Mouse (Mus musculus): ENCODE measurements around the gene Vamp2. TPM values are rescaled to one million over a fixed set of nuclear protein-coding genes. Genes with fewer than 3 reads are reported as not detected.

The Vamp2 gene
- polyA plus RNA-seq, 1 experiment from 2014 or later: 107 TPM

GRCm38 (mm10) chr11:69107676-69108075 is 19.4 kb downstream of the Vamp2 start:
- Histone ChIP-seq H3K4me1 (ENCODE audit: control insufficient read depth, insufficient read depth, low read length) (no peaks in the 10 kb centered on the region), H3K27me3 (ENCODE audit: control insufficient read depth, insufficient read depth, low read length) (no peaks in the 10 kb centered on the region), H3K9ac (replicated peaks; ENCODE audit: low read depth, low read length) (no peak overlapping the region), H3K9me3 (ENCODE audit: control insufficient read depth, low read depth, low read length) (no peaks in the 10 kb centered on the region), H3K4me2 (replicated peaks; ENCODE audit: low read depth, low read length) (no peak overlapping the region), H3K4me3 (ENCODE audit: low read depth, low read length) (no peak overlapping the region), H3K36me3 (ENCODE audit: control insufficient read depth, insufficient read depth, low read length) (peaks cover 59% of the 10 kb centered on the region), H3K27ac (ENCODE audit: low read length) (no peak overlapping the region)
- no peak for ATAC-seq (ENCODE audit: insufficient number of reproducible peaks, insufficient read depth, low FRiP score, low read depth)
- 87% methylated on average over 11 of the region's 11 CpGs for WGBS

DNA sequence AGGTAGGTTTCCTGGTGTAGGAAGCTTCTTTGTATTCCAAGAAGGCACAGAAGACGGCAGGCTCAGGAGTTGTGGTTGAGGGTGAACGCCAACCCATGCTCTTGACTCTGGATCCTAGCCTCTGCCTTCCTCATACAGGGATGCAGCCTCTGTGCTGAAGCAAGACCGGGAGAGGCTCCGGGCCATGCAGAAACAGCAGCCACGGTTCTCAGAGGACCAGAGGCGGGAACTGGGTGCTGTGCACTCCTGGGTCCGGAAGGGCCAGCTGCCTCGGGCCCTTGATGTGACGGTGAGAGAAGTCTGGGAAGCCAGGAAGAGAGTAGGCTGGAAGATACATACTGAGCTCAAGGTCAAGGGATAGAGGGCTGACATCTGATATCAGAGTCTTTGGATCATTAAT is 19.9 kb downstream of the Vamp2 start:
- WGBS: 94% methylated on average over 9 of the region's 9 CpGs
- no peak for ATAC-seq (ENCODE audit: insufficient number of reproducible peaks, insufficient read depth, low FRiP score, low read depth)

DNA sequence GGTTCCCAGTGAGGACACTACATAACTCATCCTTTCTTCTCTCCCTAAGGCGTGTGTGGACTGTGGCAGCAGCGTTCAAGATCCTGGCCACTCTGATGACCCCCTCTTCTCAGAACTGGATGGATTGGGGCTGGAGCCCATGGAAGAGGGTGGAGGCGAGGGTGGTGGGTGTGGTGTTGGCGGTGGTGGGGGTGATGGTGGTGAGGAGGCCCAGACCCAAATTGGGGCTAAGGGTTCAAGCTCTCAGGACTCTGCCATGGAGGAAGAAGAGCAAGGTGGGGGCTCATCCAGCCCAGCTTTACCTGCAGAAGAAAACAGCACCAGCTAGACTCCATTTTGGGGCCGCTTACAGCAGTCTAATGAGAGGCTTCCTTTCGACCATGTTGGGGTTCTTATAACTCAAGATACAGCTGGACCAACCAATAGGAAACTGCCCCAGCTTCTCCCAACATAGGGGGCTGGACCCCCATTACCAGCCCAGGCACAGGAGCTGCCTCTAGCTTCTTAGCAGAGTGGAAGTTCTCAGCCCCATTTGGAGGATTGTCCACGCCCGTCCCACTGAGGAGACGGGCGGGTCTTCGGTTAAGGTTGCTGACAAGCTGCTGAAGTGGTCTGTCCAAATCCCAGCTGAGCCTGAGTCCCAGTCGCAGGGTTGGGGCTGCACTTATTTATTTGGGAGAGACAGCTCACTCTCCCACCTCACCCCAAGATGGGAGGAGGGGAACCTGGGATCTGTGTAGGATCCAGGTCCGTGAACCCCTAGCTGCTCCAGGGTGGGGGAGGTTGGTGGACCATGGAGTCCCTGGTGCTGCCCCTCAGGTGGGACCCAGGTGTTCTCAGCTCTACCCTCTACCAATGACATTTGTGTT is 21.0 kb downstream of the Vamp2 start:
- no peak overlapping the region for H3K4me2 ChIP-seq (replicated peaks; ENCODE audit: low read depth, low read length)
- WGBS: 82% methylated on average over 13 of the region's 13 CpGs
- no peak; the same call in 1 of the 2 replicates for ATAC-seq (ENCODE audit: insufficient number of reproducible peaks, insufficient read depth, low FRiP score, low read depth)

More for the DNA sequence above, 19.9 kb downstream of the Vamp2 start:
- Histone ChIP-seq H3K9me3 (ENCODE audit: control insufficient read depth, low read depth, low read length) (no peaks in the 10 kb centered on the region), H3K27me3 (ENCODE audit: control insufficient read depth, insufficient read depth, low read length) (no peaks in the 10 kb centered on the region), H3K36me3 (ENCODE audit: control insufficient read depth, insufficient read depth, low read length) (peaks cover 54% of the 10 kb centered on the region), H3K27ac (ENCODE audit: low read length) (no peak overlapping the region), H3K9ac (replicated peaks; ENCODE audit: low read depth, low read length) (no peak overlapping the region), H3K4me1 (ENCODE audit: control insufficient read depth, insufficient read depth, low read length) (no peaks in the 10 kb centered on the region), H3K4me2 (replicated peaks; ENCODE audit: low read depth, low read length) (no peak overlapping the region), H3K4me3 (ENCODE audit: low read depth, low read length) (no peak overlapping the region)

DNA sequence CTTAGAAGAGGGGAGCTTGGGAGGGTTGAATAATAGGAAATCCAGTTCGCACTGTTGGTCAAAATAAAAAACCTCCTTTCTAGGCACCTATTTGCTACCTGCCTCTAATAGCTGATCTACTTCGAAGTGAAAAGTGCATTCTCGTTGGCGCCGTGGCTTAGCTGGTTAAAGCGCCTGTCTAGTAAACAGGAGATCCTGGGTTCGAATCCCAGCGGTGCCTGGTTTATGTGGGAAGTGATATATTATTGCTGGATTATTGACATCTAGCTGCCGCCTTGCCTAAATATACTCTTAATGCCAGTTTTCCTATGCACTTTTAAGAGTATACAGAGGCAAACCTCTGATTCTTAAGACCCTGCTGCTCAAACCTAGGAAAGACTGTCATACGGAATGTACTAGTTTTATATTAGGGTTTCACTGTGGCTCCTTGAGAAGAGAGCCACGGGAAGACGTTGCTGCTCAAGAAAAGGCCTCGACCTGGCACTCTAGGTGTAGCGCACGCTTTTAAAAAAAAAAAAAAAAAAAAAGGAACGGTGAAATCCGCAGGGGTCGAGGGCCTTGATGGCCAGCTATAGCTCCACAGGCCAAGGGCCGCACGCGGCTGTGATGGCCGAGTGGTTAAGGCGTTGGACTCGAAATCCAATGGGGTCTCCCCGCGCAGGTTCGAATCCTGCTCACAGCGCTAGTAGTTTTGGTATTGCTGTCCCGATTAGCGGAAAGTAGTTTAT is 22.2 kb downstream of the Vamp2 start:
- Histone ChIP-seq H3K36me3 (ENCODE audit: control insufficient read depth, insufficient read depth, low read length) (peaks cover 31% of the 10 kb centered on the region), H3K9me3 (ENCODE audit: control insufficient read depth, low read depth, low read length) (no peaks in the 10 kb centered on the region), H3K4me2 (replicated peaks; ENCODE audit: low read depth, low read length) (peak overlapping the region; percentile 60), H3K27me3 (ENCODE audit: control insufficient read depth, insufficient read depth, low read length) (no peaks in the 10 kb centered on the region), H3K9ac (replicated peaks; ENCODE audit: low read depth, low read length) (peak overlapping the region; percentile 25; the same call in 1 of the 2 replicates), H3K4me3 (ENCODE audit: low read depth, low read length) (peak overlapping the region; percentile 48), H3K4me1 (ENCODE audit: control insufficient read depth, insufficient read depth, low read length) (no peaks in the 10 kb centered on the region), H3K27ac (ENCODE audit: low read length) (peak overlapping the region; percentile 55)
- WGBS: under 1% methylated on average over 30 of the region's 30 CpGs
- ATAC-seq (ENCODE audit: insufficient number of reproducible peaks, insufficient read depth, low FRiP score, low read depth): 0 out of 2 replicates have a peak, but pooled peaks have one; percentile 46

More for the DNA sequence above, 21.0 kb downstream of the Vamp2 start:
- no peak overlapping the region for H3K4me3 ChIP-seq (ENCODE audit: low read depth, low read length)
- no peaks in the 10 kb centered on the region for H3K4me1 ChIP-seq (ENCODE audit: control insufficient read depth, insufficient read depth, low read length)
- peaks cover 43% of the 10 kb centered on the region for H3K36me3 ChIP-seq (ENCODE audit: control insufficient read depth, insufficient read depth, low read length)
- no peak overlapping the region for H3K27ac ChIP-seq (ENCODE audit: low read length)
- H3K27me3 ChIP-seq (ENCODE audit: control insufficient read depth, insufficient read depth, low read length): no peaks in the 10 kb centered on the region
- no peaks in the 10 kb centered on the region for H3K9me3 ChIP-seq (ENCODE audit: control insufficient read depth, low read depth, low read length)
- no peak overlapping the region for H3K9ac ChIP-seq (replicated peaks; ENCODE audit: low read depth, low read length)

DNA sequence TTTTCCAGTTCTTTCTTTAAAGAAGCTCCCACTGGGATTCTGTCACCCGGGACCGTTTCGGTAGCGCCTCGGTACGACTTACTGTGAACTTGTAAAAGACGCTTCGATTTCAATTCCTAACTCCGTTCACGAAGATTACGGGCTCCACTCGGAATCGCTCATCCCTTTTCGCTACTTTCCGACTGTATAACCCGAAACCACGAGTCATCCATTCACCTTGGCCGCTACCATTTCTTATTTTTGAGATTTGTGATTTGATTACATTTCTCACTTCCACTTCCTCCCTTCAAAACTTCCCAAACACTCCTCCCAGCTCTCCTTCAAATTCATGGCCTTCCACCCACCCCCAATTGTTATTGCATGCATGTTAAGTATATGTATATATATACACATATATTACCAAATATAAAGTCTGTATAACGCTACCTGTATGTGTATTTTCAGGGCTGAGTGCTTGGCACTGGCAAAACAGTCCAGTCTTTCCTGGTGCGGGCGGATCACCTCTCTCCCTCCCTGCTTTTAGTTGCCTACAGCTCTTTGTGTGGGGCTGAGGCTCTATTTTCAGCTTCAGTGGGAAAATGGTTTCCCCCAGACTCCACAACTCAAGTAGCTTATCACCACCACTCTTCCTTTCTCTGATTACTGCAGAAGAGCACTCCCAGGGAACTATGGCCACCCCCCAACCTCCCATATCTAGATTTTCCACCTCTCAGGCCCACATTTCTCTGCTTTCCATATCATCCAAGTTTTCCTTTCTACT is 22.9 kb downstream of the Vamp2 start:
- peak overlapping the region; percentile 25; the same call in 1 of the 2 replicates for H3K9ac ChIP-seq (replicated peaks; ENCODE audit: low read depth, low read length)
- no peak overlapping the region; the same call in 1 of the 2 replicates for H3K27ac ChIP-seq (ENCODE audit: low read length)
- H3K36me3 ChIP-seq (ENCODE audit: control insufficient read depth, insufficient read depth, low read length): peaks cover 26% of the 10 kb centered on the region
- WGBS: 6% methylated on average over 21 of the region's 21 CpGs
- H3K27me3 ChIP-seq (ENCODE audit: control insufficient read depth, insufficient read depth, low read length): no peaks in the 10 kb centered on the region
- peak overlapping the region; percentile 60 for H3K4me2 ChIP-seq (replicated peaks; ENCODE audit: low read depth, low read length)
- H3K4me1 ChIP-seq (ENCODE audit: control insufficient read depth, insufficient read depth, low read length): no peaks in the 10 kb centered on the region
- ATAC-seq (ENCODE audit: insufficient number of reproducible peaks, insufficient read depth, low FRiP score, low read depth): no peak
- peak overlapping the region; percentile 48 for H3K4me3 ChIP-seq (ENCODE audit: low read depth, low read length)
- H3K9me3 ChIP-seq (ENCODE audit: control insufficient read depth, low read depth, low read length): no peaks in the 10 kb centered on the region

DNA sequence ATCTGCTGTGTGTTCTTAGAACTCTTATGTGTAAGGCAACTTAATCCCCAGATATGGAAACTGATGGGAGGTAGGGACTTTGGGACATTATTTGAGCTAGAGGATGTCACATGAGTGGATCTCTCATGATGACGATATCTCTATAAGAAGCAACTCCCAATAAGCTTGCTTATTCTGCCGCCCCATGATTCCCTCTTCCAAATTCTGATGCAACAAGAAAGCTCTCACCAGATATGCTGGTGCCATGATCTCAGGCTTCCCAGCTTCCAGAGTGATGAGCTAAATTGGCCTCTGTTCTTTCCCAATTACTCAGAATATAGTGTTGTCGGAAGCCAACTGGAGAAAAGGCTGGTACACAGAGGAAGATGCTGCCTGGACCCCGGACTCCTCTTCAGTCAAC is 23.6 kb downstream of the Vamp2 start:
- H3K4me3 ChIP-seq (ENCODE audit: low read depth, low read length): no peak overlapping the region
- no peak for ATAC-seq (ENCODE audit: insufficient number of reproducible peaks, insufficient read depth, low FRiP score, low read depth)
- no peaks in the 10 kb centered on the region for H3K9me3 ChIP-seq (ENCODE audit: control insufficient read depth, low read depth, low read length)
- no peak overlapping the region for H3K27ac ChIP-seq (ENCODE audit: low read length)
- H3K9ac ChIP-seq (replicated peaks; ENCODE audit: low read depth, low read length): no peak overlapping the region
- no peaks in the 10 kb centered on the region for H3K4me1 ChIP-seq (ENCODE audit: control insufficient read depth, insufficient read depth, low read length)
- 61% methylated on average over 4 of the region's 4 CpGs for WGBS
- H3K36me3 ChIP-seq (ENCODE audit: control insufficient read depth, insufficient read depth, low read length): peaks cover 20% of the 10 kb centered on the region
- no peak overlapping the region for H3K4me2 ChIP-seq (replicated peaks; ENCODE audit: low read depth, low read length)
- H3K27me3 ChIP-seq (ENCODE audit: control insufficient read depth, insufficient read depth, low read length): no peaks in the 10 kb centered on the region

GRCm38 (mm10) chr11:69114018-69114417 is 25.7 kb downstream of the Vamp2 start:
- ATAC-seq (ENCODE audit: insufficient number of reproducible peaks, insufficient read depth, low FRiP score, low read depth): no peak
- Histone ChIP-seq H3K4me3 (ENCODE audit: low read depth, low read length) (no peak overlapping the region), H3K27me3 (ENCODE audit: control insufficient read depth, insufficient read depth, low read length) (no peaks in the 10 kb centered on the region), H3K36me3 (ENCODE audit: control insufficient read depth, insufficient read depth, low read length) (peaks cover 6% of the 10 kb centered on the region), H3K27ac (ENCODE audit: low read length) (no peak overlapping the region), H3K9ac (replicated peaks; ENCODE audit: low read depth, low read length) (no peak overlapping the region), H3K9me3 (ENCODE audit: control insufficient read depth, low read depth, low read length) (no peaks in the 10 kb centered on the region), H3K4me1 (ENCODE audit: control insufficient read depth, insufficient read depth, low read length) (peaks cover 2% of the 10 kb centered on the region; the same call in 1 of the 2 replicates), H3K4me2 (replicated peaks; ENCODE audit: low read depth, low read length) (no peak overlapping the region)
- 78% methylated on average over 3 of the region's 3 CpGs for WGBS

DNA sequence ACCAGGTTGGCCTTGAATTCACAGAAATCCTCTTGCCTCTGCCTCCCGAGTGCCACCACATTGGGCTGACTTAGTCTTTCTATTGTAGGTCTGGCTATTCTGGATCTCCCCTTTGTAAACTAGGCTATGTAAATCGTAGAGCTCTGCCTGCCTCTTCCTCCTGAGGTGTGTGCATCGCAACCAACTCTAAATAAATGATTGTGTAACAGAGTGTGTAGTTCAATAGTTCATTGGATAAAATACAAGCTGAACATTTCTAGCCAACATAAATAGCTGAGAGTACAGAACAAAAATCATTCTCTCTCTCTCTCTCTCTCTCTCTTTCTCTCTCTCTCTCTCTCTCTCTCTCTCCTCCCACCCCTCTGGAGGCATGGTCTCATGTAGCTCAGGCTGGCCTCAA is 26.3 kb downstream of the Vamp2 start:
- Histone ChIP-seq H3K4me1 (ENCODE audit: control insufficient read depth, insufficient read depth, low read length) (peaks cover 7% of the 10 kb centered on the region; the same call in 1 of the 2 replicates), H3K4me2 (replicated peaks; ENCODE audit: low read depth, low read length) (no peak overlapping the region), H3K4me3 (ENCODE audit: low read depth, low read length) (no peak overlapping the region), H3K27me3 (ENCODE audit: control insufficient read depth, insufficient read depth, low read length) (no peaks in the 10 kb centered on the region), H3K36me3 (ENCODE audit: control insufficient read depth, insufficient read depth, low read length) (0 out of 2 replicates have a peak, but pooled peaks cover under 1% of the 10 kb centered on the region), H3K27ac (ENCODE audit: low read length) (no peak overlapping the region), H3K9ac (replicated peaks; ENCODE audit: low read depth, low read length) (no peak overlapping the region), H3K9me3 (ENCODE audit: control insufficient read depth, low read depth, low read length) (no peaks in the 10 kb centered on the region)
- 81% methylated on average over 3 of the region's 3 CpGs for WGBS
- ATAC-seq (ENCODE audit: insufficient number of reproducible peaks, insufficient read depth, low FRiP score, low read depth): no peak

Data from stomach, embryonic 14.5 days (tissue).